Mouse (Mus musculus) heart, embryonic 16.5 days (tissue): ENCODE measurements around the gene Rps6kc1. TPM values are rescaled to one million over a fixed set of nuclear protein-coding genes. Genes with fewer than 3 reads are reported as not detected.
"Not testable (repeated sequence)": the region's sequence is repeated elsewhere in the genome, so short reads cannot be mapped to it uniquely, and the experiment has no call there.

Source experiments
- ATAC-seq: fragments of 200-750 bp; cut with Nextera tagmentation; replicated peaks from 2 replicates; pipeline ENCODE4 v1.8.0; 2017; ENCODE audit warnings: moderate number of reproducible peaks; ENCODE audit not compliant: insufficient read depth, low FRiP score; ENCODE audit errors: extremely low read depth
- H3K27ac ChIP-seq: fragments of 300-500 bp; sonication (generic); 2 replicates; pipeline ENCODE4 v1.5.1; 2014; ENCODE audit warnings: mild to moderate bottlenecking, low read length, control low read depth, moderate library complexity
- H3K27me3 ChIP-seq: fragments of 300-500 bp; sonication (generic); 2 replicates; pipeline ENCODE4 v1.6.1; 2014; ENCODE audit warnings: low read length, mixed read lengths; ENCODE audit not compliant: control insufficient read depth, insufficient read depth
- H3K36me3 ChIP-seq: fragments of 300-500 bp; sonication (generic); 2 replicates; pipeline ENCODE4 v1.6.1; 2014; ENCODE audit not compliant: control insufficient read depth, insufficient read depth
- H3K4me1 ChIP-seq: fragments of 300-500 bp; sonication (generic); 2 replicates; pipeline ENCODE4 v1.6.1; 2014; ENCODE audit warnings: low read length, mixed read lengths; ENCODE audit not compliant: control insufficient read depth, insufficient read depth
- H3K4me2 ChIP-seq: fragments of 300-500 bp; sonication (generic); 2 replicates; pipeline ENCODE4 v1.6.1; 2014; ENCODE audit warnings: low read depth, mild to moderate bottlenecking, control low read depth, low read length
- H3K4me3 ChIP-seq: fragments of 300-500 bp; sonication (generic); 2 replicates; pipeline ENCODE4 v1.5.1; 2014; ENCODE audit warnings: mild to moderate bottlenecking, control low read depth, low read length
- H3K9ac ChIP-seq: fragments of 300-500 bp; sonication (generic); 2 replicates; pipeline ENCODE4 v1.6.1; 2014; ENCODE audit warnings: low read length, control low read depth
- H3K9me3 ChIP-seq: fragments of 300-500 bp; sonication (generic); replicated peaks from 2 replicates; pipeline ENCODE4 v1.6.1; 2016; ENCODE audit warnings: low read length; ENCODE audit not compliant: control insufficient read depth
- WGBS: fragments of 180-500 bp; shearing (Covaris S2); extraction: QIAGEN DNeasy Blood & Tissue Kit; methylation state at CpG from one replicate; pipeline ENCODE4 v1.1.7; 2014; 5-methylcytosine and 5-hydroxymethylcytosine counted together
- polyA plus RNA-seq: library from polyadenylated mRNA; unstranded; fragments of >200 nt; fragmentation: Nextera tagmentation; extraction: Ambion mirVana; gene quantifications from 2 replicates; pipeline ENCODE4 v1.2.1, GENCODE M21; 2015

Gene Rps6kc1
- polyA plus RNA-seq, 1 experiment from 2014 or later: 10.3 TPM

DNA sequence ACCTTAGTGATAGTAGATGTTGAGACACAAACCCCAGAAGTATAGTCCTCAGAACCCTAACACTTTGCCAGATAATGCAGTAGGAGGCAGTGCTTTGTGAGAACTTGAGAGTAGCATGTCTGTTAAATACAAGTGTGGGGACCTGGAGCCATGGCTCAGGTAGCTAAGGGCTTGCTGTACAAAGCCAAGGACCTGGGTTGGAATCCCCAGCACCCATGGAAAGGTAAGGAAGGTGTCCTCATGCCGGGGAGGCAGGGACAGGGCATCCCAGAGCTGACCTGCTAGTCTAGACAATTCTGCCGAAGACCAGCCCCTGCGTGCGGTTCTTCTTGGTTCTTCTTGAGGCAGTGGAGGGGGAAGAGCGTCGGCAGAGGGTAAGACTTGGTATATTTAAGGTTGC is 18.6 kb upstream of the Rps6kc1 start:
- Histone ChIP-seq H3K4me1 (peaks cover 11% of the 10 kb centered on the region), H3K4me3 (no peak overlapping the region), H3K4me2 (no peak overlapping the region), H3K36me3 (peaks cover 14% of the 10 kb centered on the region), H3K27me3 (no peaks in the 10 kb centered on the region), H3K9ac (peak overlapping the region; percentile 29; the same call in 1 of the 2 replicates), H3K27ac (no peak overlapping the region), H3K9me3 (no peaks in the 10 kb centered on the region)
- WGBS: 81% methylated on average over 6 of the region's 6 CpGs
- no peak for ATAC-seq

DNA sequence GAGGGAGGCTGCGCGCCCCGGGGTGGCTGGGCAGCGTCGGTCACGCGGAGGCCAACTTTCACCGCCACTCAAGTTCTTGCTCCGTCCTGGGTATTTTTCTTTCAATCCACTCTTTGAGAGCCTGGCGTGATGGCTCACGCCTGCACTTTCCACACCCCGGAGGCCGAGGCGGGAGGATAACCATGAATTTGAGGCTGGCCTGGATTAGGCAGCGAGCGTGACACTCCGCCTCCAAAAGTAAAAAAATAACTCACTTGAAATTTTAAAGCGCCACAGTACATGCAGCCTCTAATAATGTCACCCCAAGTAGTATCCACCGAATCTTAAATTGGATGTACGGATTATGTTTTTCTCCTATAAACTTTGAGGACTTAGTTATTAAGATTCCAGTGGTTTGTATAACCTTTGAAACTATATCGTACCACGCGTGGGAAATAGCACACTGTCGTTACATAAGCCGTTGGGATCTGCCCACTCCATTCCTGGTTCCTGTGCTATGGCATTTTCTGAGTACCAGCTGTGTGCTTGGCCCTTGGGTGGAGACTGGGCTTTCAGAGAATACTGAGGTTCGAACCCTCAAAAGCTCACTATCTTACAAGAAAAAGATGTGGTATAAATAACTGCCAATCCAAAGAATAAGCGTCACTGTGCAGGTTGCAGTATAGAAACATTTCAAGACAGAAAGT is 17.6 kb upstream of the Rps6kc1 start:
- Histone ChIP-seq H3K9me3 (no peaks in the 10 kb centered on the region), H3K4me3 (peak overlapping the region; percentile 87), H3K27me3 (no peaks in the 10 kb centered on the region), H3K4me2 (peak overlapping the region; percentile 75), H3K9ac (peak overlapping the region; percentile 95), H3K27ac (peak overlapping the region; percentile 99), H3K4me1 (peaks cover 11% of the 10 kb centered on the region), H3K36me3 (peaks cover 6% of the 10 kb centered on the region)
- WGBS: 5% methylated on average over 27 of the region's 27 CpGs
- peak; percentile 5; the same call in 1 of the 2 replicates for ATAC-seq

GRCm38 (mm10) chr1:190928370-190929009 is 16.9 kb upstream of the Rps6kc1 start:
- Histone ChIP-seq H3K9me3 (no peaks in the 10 kb centered on the region), H3K9ac (peak overlapping the region; percentile 95), H3K4me3 (peak overlapping the region; percentile 87), H3K36me3 (peaks cover 2% of the 10 kb centered on the region; the same call in 1 of the 2 replicates), H3K4me2 (peak overlapping the region; percentile 75), H3K4me1 (peaks cover 11% of the 10 kb centered on the region), H3K27ac (peak overlapping the region; percentile 99), H3K27me3 (no peaks in the 10 kb centered on the region)
- ATAC-seq: peak; percentile 96
- WGBS: under 1% methylated on average over 62 of the region's 79 CpGs

DNA sequence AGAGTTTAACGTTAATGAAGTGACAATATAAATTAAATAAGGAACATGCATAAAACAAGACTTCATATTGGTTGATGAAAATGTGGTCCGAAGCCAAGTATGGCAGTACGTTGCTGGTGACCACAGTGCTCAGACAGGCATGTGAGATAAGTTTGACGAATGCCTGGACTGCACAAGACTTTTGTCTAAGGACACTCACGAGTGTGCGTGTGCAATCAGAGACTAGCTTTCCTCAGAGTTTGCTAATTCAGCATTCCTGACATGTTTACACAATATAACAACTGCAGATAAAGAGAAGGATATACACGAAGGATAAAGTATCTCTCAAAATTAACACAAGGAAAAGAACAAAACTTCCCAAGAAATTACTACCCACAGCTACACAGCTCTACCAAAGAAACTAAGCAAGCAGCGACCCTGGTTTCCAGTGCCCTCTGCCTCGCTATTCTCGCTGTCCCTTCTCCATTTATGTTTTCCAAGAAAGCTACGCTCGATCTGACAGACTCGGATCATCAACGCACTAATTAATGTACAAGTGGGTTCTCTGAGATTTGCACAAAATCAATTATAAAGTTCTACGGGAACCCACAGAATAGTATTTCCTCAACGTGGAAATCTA is 16.3 kb upstream of the Rps6kc1 start:
- Histone ChIP-seq H3K36me3 (no peaks in the 10 kb centered on the region), H3K9ac (peak overlapping the region; percentile 95), H3K9me3 (no peaks in the 10 kb centered on the region), H3K4me1 (peaks cover 11% of the 10 kb centered on the region), H3K4me2 (peak overlapping the region; percentile 75), H3K27me3 (no peaks in the 10 kb centered on the region), H3K27ac (peak overlapping the region; percentile 99), H3K4me3 (peak overlapping the region; percentile 87)
- WGBS: 8% methylated on average over 16 of the region's 16 CpGs
- ATAC-seq: no peak

- no peak overlapping the region for H3K4me3 ChIP-seq
These were observed 15.7 kb upstream of the Rps6kc1 start for GRCm38 (mm10) chr1:190927311-190927710.

GRCm38 (mm10) chr1:190924812-190925211 is 13.2 kb upstream of the Rps6kc1 start, which contains the start of gene Angel2:
Gene Angel2 (plus strand): TSS chr1:190925112.
- not testable (repeated sequence) for H3K9ac ChIP-seq, H3K4me3 ChIP-seq, H3K36me3 ChIP-seq, H3K9me3 ChIP-seq, H3K27ac ChIP-seq, ATAC-seq, H3K27me3 ChIP-seq, H3K4me2 ChIP-seq
- peaks cover 11% of the 10 kb centered on the region for H3K4me1 ChIP-seq
- 75% methylated on average over 3 of the region's 3 CpGs for WGBS

More at GRCm38 (mm10) chr1:190927311-190927710, 15.7 kb upstream of the Rps6kc1 start:
- no peaks in the 10 kb centered on the region for H3K9me3 ChIP-seq
- peaks cover 11% of the 10 kb centered on the region for H3K4me1 ChIP-seq
- no peak overlapping the region for H3K9ac ChIP-seq
- H3K27ac ChIP-seq: no peak overlapping the region
- H3K4me2 ChIP-seq: peak overlapping the region; percentile 75; the same call in 1 of the 2 replicates
- H3K27me3 ChIP-seq: no peaks in the 10 kb centered on the region
- ATAC-seq: no peak
- H3K36me3 ChIP-seq: no peaks in the 10 kb centered on the region
- 93% methylated on average over 3 of the region's 3 CpGs for WGBS

- H3K4me3 ChIP-seq: no peak overlapping the region
- WGBS: 68% methylated on average over 8 of the region's 8 CpGs
- H3K27ac ChIP-seq: no peak overlapping the region
- H3K9me3 ChIP-seq: no peaks in the 10 kb centered on the region
- ATAC-seq: no peak
- no peak overlapping the region for H3K9ac ChIP-seq
- no peaks in the 10 kb centered on the region for H3K4me1 ChIP-seq
- H3K36me3 ChIP-seq: no peaks in the 10 kb centered on the region
- no peaks in the 10 kb centered on the region for H3K27me3 ChIP-seq
- H3K4me2 ChIP-seq: no peak overlapping the region
These were observed 8.3 kb upstream of the Rps6kc1 start for GRCm38 (mm10) chr1:190919725-190920469.

GRCm38 (mm10) chr1:190918938-190919337 is 7.4 kb upstream of the Rps6kc1 start:
- no peaks in the 10 kb centered on the region for H3K27me3 ChIP-seq
- H3K4me2 ChIP-seq: no peak overlapping the region
- H3K27ac ChIP-seq: no peak overlapping the region
- no peak for ATAC-seq
- H3K4me1 ChIP-seq: no peaks in the 10 kb centered on the region
- H3K36me3 ChIP-seq: no peaks in the 10 kb centered on the region
- no peak overlapping the region for H3K9ac ChIP-seq
- H3K9me3 ChIP-seq: no peaks in the 10 kb centered on the region
- no peak overlapping the region for H3K4me3 ChIP-seq
- WGBS: 36% methylated on average over 7 of the region's 7 CpGs
